19 mouse cellular contexts compared by ENCODE assay signal in genomic region chr14:62858311-62858710, GRCm38 (mm10). TPM values are rescaled to one million over a fixed set of nuclear protein-coding genes. Genes with fewer than 3 reads are reported as not detected.
A peak's percentile ranks its signal among the peaks of the same experiment; 100 is the strongest.
DNase-seq lines count a peak whose midpoint lies in the region; ATAC-seq and TF ChIP-seq lines count a peak whose summit lies in the region.
"Had no signal": no experiment of that assay in that cellular context is flagged by ENCODE, and none has a peak within 500 bp of the region (broad histone marks: within the 10 kb centered on the region; RNA-seq: fewer than 3 reads in every experiment).

No protein-coding gene starts in this region.

- peaks cover 23% of the 10 kb centered on the region for H3K79me2 ChIP-seq in myocyte (ENCODE audit: control insufficient read depth, insufficient read depth)

- ATAC-seq in G1E (ENCODE audit: extremely low read depth, insufficient number of reproducible peaks, low FRiP score, poor library complexity, severe bottlenecking) = peak; percentile 88
- peak; percentile 30; the same call in 1 of the 2 replicates for ATAC-seq in liver, embryonic 16.5 days (ENCODE audit: low read depth)
- no peak for ATAC-seq in forebrain, embryonic 14.5 days
- ATAC-seq: forebrain, embryonic 13.5 days had no signal

- TF ChIP-seq POLR2A in myocyte (IDR thresholded peaks at IDR 0.05; ENCODE audit: insufficient read length, low read depth) = no peak

- H3K4me2 ChIP-seq in liver, embryonic 16.5 days (ENCODE audit: low read depth, low read length) = no peak overlapping the region
- H3K4me2 ChIP-seq in myocyte (ENCODE audit: low read depth) = peak overlapping the region; percentile 67
- H3K4me2 ChIP-seq in forebrain, embryonic 14.5 days (ENCODE audit: low read length) = no peak overlapping the region
- H3K4me2 ChIP-seq: forebrain, embryonic 13.5 days; heart, embryonic 15.5 days; hindbrain, embryonic 12.5 days; limb, embryonic 13.5 days; midbrain, embryonic 11.5 days; stomach, embryonic 15.5 days had no signal

- WGBS in liver, embryonic 16.5 days (ENCODE audit: insufficient replicate concordance) = 25% methylated on average over 3 of the region's 3 CpGs
- 89% methylated on average over 3 of the region's 3 CpGs for WGBS in forebrain, embryonic 14.5 days

- H3ac ChIP-seq in myocyte (ENCODE audit: control insufficient read depth, insufficient read length) = no peak overlapping the region

- peak; percentile 32 to 67 for DNase-seq in heart, adult 9 months (ENCODE audit: low spot score in 2 of 2)
- no peak for DNase-seq in heart, adult 8-10 months (ENCODE audit: low spot score)
- peak; percentile 49 for DNase-seq in G1E (ENCODE audit: low spot score)
- DNase-seq in cerebellum, adult 11-12 months = no peak
- DNase-seq in right cerebral cortex, adult 2 months (ENCODE audit: low spot score in 2 of 2) = no peak
- no peak for DNase-seq in forebrain, embryonic 14.5 days (ENCODE audit: low spot score)
- DNase-seq: cerebellum, adult 2 months; gastrocnemius, postnatal 10 days; kidney, adult 18-20 months; kidney, postnatal 25 days; thymus, postnatal 14 days had no signal

- H3K4me3 ChIP-seq in G1E (ENCODE audit: low read depth, low read length) (no peak overlapping the region), myocyte (no peak overlapping the region)
- H3K4me3 ChIP-seq in liver, embryonic 16.5 days (ENCODE audit: low read depth, low read length) = no peak overlapping the region
- no peak overlapping the region for H3K4me3 ChIP-seq in forebrain, embryonic 14.5 days (ENCODE audit: low read depth, low read length)
- H3K4me3 ChIP-seq: forebrain, embryonic 13.5 days; heart, embryonic 15.5 days; hindbrain, embryonic 12.5 days; limb, embryonic 13.5 days; stomach, embryonic 15.5 days had no signal

- H3K4me1 ChIP-seq in G1E (ENCODE audit: insufficient read depth, low read depth, low read length) = peaks cover 31% of the 10 kb centered on the region
- H3K4me1 ChIP-seq in liver, embryonic 16.5 days (ENCODE audit: control insufficient read depth, low read depth, low read length) = no peaks in the 10 kb centered on the region; the same call in 1 of the 2 replicates
- 0 out of 2 replicates have a peak, but pooled peaks cover 5% of the 10 kb centered on the region for H3K4me1 ChIP-seq in forebrain, embryonic 14.5 days (ENCODE audit: control insufficient read depth, insufficient read depth, low read length)
- H3K4me1 ChIP-seq: stomach, embryonic 15.5 days had no signal

- TF ChIP-seq CTCF in G1E (IDR thresholded peaks at IDR 0.05; ENCODE audit: low read depth, low read length) = no peak

- no peak overlapping the region for H3K27ac ChIP-seq in liver, embryonic 16.5 days (ENCODE audit: low read length)
- H3K27ac ChIP-seq in forebrain, embryonic 14.5 days (ENCODE audit: low read depth, low read length) = no peak overlapping the region
- H3K27ac ChIP-seq: forebrain, embryonic 13.5 days; heart, embryonic 15.5 days; hindbrain, embryonic 12.5 days; limb, embryonic 13.5 days; stomach, embryonic 15.5 days had no signal

- H3K27me3 ChIP-seq in G1E (ENCODE audit: insufficient read depth, low read length) (no peaks in the 10 kb centered on the region; the same call in 1 of the 2 replicates), myocyte (ENCODE audit: control insufficient read depth, insufficient read depth, insufficient read length) (no peaks in the 10 kb centered on the region)
- H3K27me3 ChIP-seq in liver, embryonic 16.5 days (ENCODE audit: control insufficient read depth, insufficient read depth, low read depth, low read length) = no peaks in the 10 kb centered on the region
- H3K27me3 ChIP-seq in forebrain, embryonic 14.5 days (replicated peaks; ENCODE audit: control insufficient read depth, insufficient read depth, low read length) = no peaks in the 10 kb centered on the region
- H3K27me3 ChIP-seq: forebrain, embryonic 13.5 days; heart, embryonic 15.5 days; hindbrain, embryonic 12.5 days; limb, embryonic 13.5 days; stomach, embryonic 15.5 days had no signal

- H3K9me3 ChIP-seq in G1E (replicated peaks) = no peaks in the 10 kb centered on the region
- no peaks in the 10 kb centered on the region for H3K9me3 ChIP-seq in liver, embryonic 16.5 days (replicated peaks; ENCODE audit: control insufficient read depth, low read length)
- H3K9me3 ChIP-seq in forebrain, embryonic 14.5 days (replicated peaks; ENCODE audit: control insufficient read depth, low read length) = no peaks in the 10 kb centered on the region
- H3K9me3 ChIP-seq: forebrain, embryonic 13.5 days; heart, embryonic 15.5 days; stomach, embryonic 15.5 days had no signal

- no peak overlapping the region for H3K9ac ChIP-seq in liver, embryonic 16.5 days (ENCODE audit: low read depth, low read length)
- no peak overlapping the region for H3K9ac ChIP-seq in forebrain, embryonic 14.5 days (ENCODE audit: low read length)
- H3K9ac ChIP-seq: forebrain, embryonic 13.5 days; heart, embryonic 15.5 days; hindbrain, embryonic 12.5 days; limb, embryonic 13.5 days; stomach, embryonic 15.5 days had no signal

- H3K36me3 ChIP-seq in G1E (replicated peaks) (no peaks in the 10 kb centered on the region), myocyte (ENCODE audit: control insufficient read depth, insufficient read depth) (no peaks in the 10 kb centered on the region)
- H3K36me3 ChIP-seq in liver, embryonic 16.5 days (ENCODE audit: control insufficient read depth, insufficient read depth) = no peaks in the 10 kb centered on the region
- H3K36me3 ChIP-seq in forebrain, embryonic 14.5 days (ENCODE audit: control insufficient read depth, insufficient read depth, low read length) = no peaks in the 10 kb centered on the region
- H3K36me3 ChIP-seq: heart, embryonic 15.5 days; hindbrain, embryonic 12.5 days; stomach, embryonic 15.5 days had no signal

TF ChIP-seq in myocyte, 11 proteins besides CTCF, POLR2A, EP300 and RAD21:
- TF ChIP-seq REST (IDR thresholded peaks at IDR 0.05; ENCODE audit: insufficient read depth, insufficient read length) (no peak), CEBPB (IDR thresholded peaks at IDR 0.05; ENCODE audit: insufficient read depth, poor library complexity, severe bottlenecking) (no peak), MAX (IDR thresholded peaks at IDR 0.05; ENCODE audit: low read depth) (no peak), SRF (IDR thresholded peaks at IDR 0.05; ENCODE audit: control insufficient read depth, insufficient read length, low read depth) (no peak), E2F4 (IDR thresholded peaks at IDR 0.05; ENCODE audit: insufficient read depth) (no peak), TCF3 (IDR thresholded peaks at IDR 0.05; ENCODE audit: insufficient read length, low read depth) (no peak), USF1 (IDR thresholded peaks at IDR 0.05; ENCODE audit: low read depth) (no peak), MYOG (IDR thresholded peaks at IDR 0.05; ENCODE audit: control insufficient read depth in 1 of 3, insufficient read depth in 1 of 3, insufficient read length in 2 of 3, low read depth in 2 of 3) (peak in 1 of 3 experiments; percentile 36), MYOD1 (IDR thresholded peaks at IDR 0.05; ENCODE audit: control insufficient read depth in 1 of 3, insufficient read length in 2 of 3, low read depth in 2 of 3) (peak in 1 of 3 experiments; percentile 42), POLR2AphosphoS2 (IDR thresholded peaks at IDR 0.05; ENCODE audit: insufficient read length, low read depth) (no peak), TCF12 (IDR thresholded peaks at IDR 0.05; ENCODE audit: insufficient read depth, poor library complexity, severe bottlenecking) (no peak)

RNA-seq across cellular contexts. Expression of gene Wdfy2, which starts 20.8 kb away (rescaled TPM):
- total RNA-seq in heart, adult 8-10 months (2022) = 1 to 10 TPM; 5.8 to 7.2 (median 6.1) TPM
- 12.7 and 14.6 TPM in 2 replicates for total RNA-seq in G1E (2014; fragmentation: Nextera tagmentation)
- 9.8 and 10.3 TPM in 2 replicates for total RNA-seq in G1E (2017)
- 2.3 and 2.5 TPM in 2 replicates for polyA plus RNA-seq in G1E (2012)
- 2.8 and 3.1 TPM in 2 replicates for polyA plus RNA-seq in liver, embryonic 16.5 days (2015; fragmentation: Nextera tagmentation; extraction: Ambion mirVana)
- 4.4 TPM for polyA plus RNA-seq in myocyte (2012; fragmentation: generic; extraction: Trizol)
- 9.2 and 10.0 TPM in 2 replicates for polyA plus RNA-seq in forebrain, embryonic 14.5 days (2014; fragmentation: Nextera tagmentation; extraction: Ambion mirVana)

Comparison
In these comparisons a context has a peak if more than half of its experiments do, and no peak if none do; other contexts are left out.
1. DNase-seq: peak in heart, adult 9 months (2 of 2) and G1E (single experiment); none in heart, adult 8-10 months (single experiment), cerebellum, adult 11-12 months (single experiment), right cerebral cortex, adult 2 months (0 of 2) and forebrain, embryonic 14.5 days (single experiment).